ENCODE assay signal across 20 mouse cellular contexts in genomic region chr5:137695930-137696329, GRCm38 (mm10). TPM values are rescaled to one million over a fixed set of nuclear protein-coding genes. Genes with fewer than 3 reads are reported as not detected.
DNase-seq lines count a peak whose midpoint lies in the region; ATAC-seq and TF ChIP-seq lines count a peak whose summit lies in the region.
"Had no signal": no experiment of that assay in that cellular context is flagged by ENCODE, and none has a peak within 500 bp of the region (broad histone marks: within the 10 kb centered on the region; RNA-seq: fewer than 3 reads in every experiment).

No protein-coding gene starts in this region.

- 15% methylated on average over 4 of the region's 4 CpGs for WGBS in thymus, adult 2 months

- no peak for DNase-seq in thymus, adult 2 months
- DNase-seq in thymus, postnatal 14 days = no peak
- DNase-seq in left cerebral cortex, adult 8-10 months (ENCODE audit: low spot score in 2 of 2) = no peak
- no peak for DNase-seq in spleen, postnatal 10 days (ENCODE audit: low spot score in 2 of 2)
- DNase-seq: adrenal gland, adult 8-10 months; adrenal gland, postnatal 36 days; cerebellum, adult 11-12 months; cerebellum, adult 9-10 months; cerebellum, postnatal 25 days; gastrocnemius, postnatal 36 days; heart, adult 2 months had no signal

- H3K27me3 ChIP-seq in thymus, adult 2 months (ENCODE audit: control insufficient read depth, insufficient read depth, low read length) = no peaks in the 10 kb centered on the region
- H3K27me3 ChIP-seq: embryonic facial prominence, embryonic 15.5 days; heart, embryonic 15.5 days had no signal

- no peak overlapping the region for H3K4me3 ChIP-seq in thymus, adult 2 months (ENCODE audit: control insufficient read depth, insufficient read depth, low read length)
- H3K4me3 ChIP-seq: embryonic facial prominence, embryonic 15.5 days; erythroblast, embryonic 14.5 days; forebrain, embryonic 10.5 days; heart, adult 2 months; heart, embryonic 15.5 days; hindbrain, embryonic 10.5 days had no signal

- ATAC-seq in granulocyte monocyte progenitor cell, adult 5-6 weeks (replicated peaks; ENCODE audit: poor library complexity, severe bottlenecking) = peak; percentile 68
- ATAC-seq in neutrophil, adult 5-6 weeks (ENCODE audit: extremely low read depth, insufficient number of reproducible peaks, low FRiP score, poor library complexity, severe bottlenecking) = peak; percentile 33; the same call in 1 of the 2 replicates
- ATAC-seq: forebrain, embryonic 14.5 days had no signal

- H3K36me3 ChIP-seq in thymus, adult 2 months (ENCODE audit: control insufficient read depth, insufficient read depth, low read length) = no peaks in the 10 kb centered on the region
- H3K36me3 ChIP-seq: embryonic facial prominence, embryonic 15.5 days; forebrain, embryonic 10.5 days; heart, embryonic 15.5 days; hindbrain, embryonic 10.5 days had no signal

- peak overlapping the region; percentile 86 for H3K27ac ChIP-seq in thymus, adult 2 months (ENCODE audit: control insufficient read depth, insufficient read depth, low read length)
- H3K27ac ChIP-seq: embryonic facial prominence, embryonic 15.5 days; forebrain, embryonic 10.5 days; heart, adult 2 months; heart, embryonic 15.5 days; hindbrain, embryonic 10.5 days; hindbrain, embryonic 14.5 days had no signal

- no peak for TF ChIP-seq POLR2A in thymus, adult 2 months (IDR thresholded peaks at IDR 0.05; ENCODE audit: control insufficient read depth, extremely low read depth, insufficient read depth, low read length, poor library complexity)

- no peak for TF ChIP-seq CTCF in thymus, adult 2 months (IDR thresholded peaks at IDR 0.05; ENCODE audit: borderline replicate concordance, control insufficient read depth, extremely low read depth, insufficient read depth, low read length, poor library complexity)

- peaks cover 46% of the 10 kb centered on the region for H3K4me1 ChIP-seq in thymus, adult 2 months (replicated peaks; ENCODE audit: control insufficient read depth, insufficient read depth, low read length)
- H3K4me1 ChIP-seq: embryonic facial prominence, embryonic 15.5 days; hindbrain, embryonic 10.5 days had no signal

RNA-seq across cellular contexts. Expression of gene Agfg2, which starts 11.4 kb away (rescaled TPM):
- polyA plus RNA-seq in thymus, adult 2 months (2012; rRNA removed) = 205 and 213 TPM in 2 replicates
- total RNA-seq in granulocyte monocyte progenitor cell, adult 5-6 weeks (2014; fragmentation: Nextera tagmentation) = 13.7 and 15.0 TPM in 2 replicates
- 10.7 and 13.9 TPM in 2 replicates for total RNA-seq in granulocyte monocyte progenitor cell, adult 5-6 weeks (2017)
- 4.9 and 5.5 TPM in 2 replicates for total RNA-seq in neutrophil, adult 5-6 weeks (2017)
- 10 to 100 TPM; 50.0 to 54.8 (median 51.4) TPM for total RNA-seq in left cerebral cortex, adult 8-10 months (2022)

RNA-seq across cellular contexts. Expression of gene Nyap1, which starts 45.5 kb away (rescaled TPM):
- 97.2 and 110 TPM in 2 replicates for polyA plus RNA-seq in thymus, adult 2 months (2012; rRNA removed)
- not detected in 2 replicates for total RNA-seq in granulocyte monocyte progenitor cell, adult 5-6 weeks (2014; fragmentation: Nextera tagmentation)
- not detected in 2 replicates for total RNA-seq in granulocyte monocyte progenitor cell, adult 5-6 weeks (2017)
- 0.12 TPM in 2 replicates for total RNA-seq in neutrophil, adult 5-6 weeks (2017)
- 10 to 100 TPM; 76.3 to 78.9 (median 77.7) TPM for total RNA-seq in left cerebral cortex, adult 8-10 months (2022)

RNA-seq across cellular contexts. Expression of gene Tsc22d4, which starts 49.6 kb away (rescaled TPM):
- 670 and 672 TPM in 2 replicates for polyA plus RNA-seq in thymus, adult 2 months (2012; rRNA removed)
- total RNA-seq in granulocyte monocyte progenitor cell, adult 5-6 weeks (2014; fragmentation: Nextera tagmentation) = 71.5 and 78.5 TPM in 2 replicates
- total RNA-seq in granulocyte monocyte progenitor cell, adult 5-6 weeks (2017) = 57.5 and 74.8 TPM in 2 replicates
- 170 TPM in 2 replicates for total RNA-seq in neutrophil, adult 5-6 weeks (2017)
- 100 to 1,000 TPM; 149 to 216 (median 162) TPM for total RNA-seq in left cerebral cortex, adult 8-10 months (2022)

RNA-seq across cellular contexts. Expression of gene Irs3, which starts 50.4 kb away (rescaled TPM):
- polyA plus RNA-seq in thymus, adult 2 months (2012; rRNA removed) = 2.2 and 2.5 TPM in 2 replicates
- not detected in 2 replicates for total RNA-seq in granulocyte monocyte progenitor cell, adult 5-6 weeks (2014; fragmentation: Nextera tagmentation)
- not detected in 2 replicates for total RNA-seq in granulocyte monocyte progenitor cell, adult 5-6 weeks (2017)
- 0.47 and 0.61 TPM in 2 replicates for total RNA-seq in neutrophil, adult 5-6 weeks (2017)
- total RNA-seq in left cerebral cortex, adult 8-10 months (2022) = under 1 TPM in 2 of 4 experiments, not detected in 2; 0.18 to 0.26 TPM
- polyA plus RNA-seq: erythroblast, embryonic 14.5 days; forebrain, embryonic 14.5 days had no signal

RNA-seq across cellular contexts. Expression of gene Sap25, which starts 54.8 kb away (rescaled TPM):
- polyA plus RNA-seq in thymus, adult 2 months (2012; rRNA removed) = 576 and 646 TPM in 2 replicates
- total RNA-seq in granulocyte monocyte progenitor cell, adult 5-6 weeks (2014; fragmentation: Nextera tagmentation) = 32.1 and 55.2 TPM in 2 replicates
- 9.7 and 20.8 TPM in 2 replicates for total RNA-seq in granulocyte monocyte progenitor cell, adult 5-6 weeks (2017)
- 109 and 156 TPM in 2 replicates for total RNA-seq in neutrophil, adult 5-6 weeks (2017)
- 1 to 10 TPM in 3 of 4 experiments, under 1 TPM in 1; 0.91 to 5.9 (median 3.5) TPM for total RNA-seq in left cerebral cortex, adult 8-10 months (2022)

Comparison
In these comparisons a context has a peak if more than half of its experiments do, and no peak if none do; other contexts are left out.
1. RNA of gene Nyap1, which starts 45.5 kb away (total RNA-seq): 76.3 to 78.9 TPM in left cerebral cortex, adult 8-10 months; 0.12 TPM in neutrophil, adult 5-6 weeks and not detected in granulocyte monocyte progenitor cell, adult 5-6 weeks; every median in the first group is over 10 times any median in the second.